Mouse (Mus musculus): ENCODE measurements around the gene Nptn. TPM values are rescaled to one million over a fixed set of nuclear protein-coding genes. Genes with fewer than 3 reads are reported as not detected.

Gene Nptn
- 288 TPM for polyA plus RNA-seq (2015; fragmentation: Illumina TruSeq; extraction: RNeasy Lipid Tissue Mini Kit (QIAGEN cat#74804); ENCODE audit: insufficient read depth, low replicate concordance)

GRCm38 (mm10) chr9:58581958-58582540 lies at the start of gene Nptn:
Gene Nptn (plus strand): TSS chr9:58582240.

GRCm38 (mm10) chr9:58554908-58555684 lies 26.9 kb upstream of the Nptn start, which contains the start of gene Cd276:
Gene Cd276 (minus strand): TSS chr9:58555437.

Other genes with a start within 250 kb of the Nptn start
- not detected for gene Tbc1d21, start 211.8 kb upstream of the Nptn start, polyA plus RNA-seq (2015; fragmentation: Illumina TruSeq; extraction: RNeasy Lipid Tissue Mini Kit (QIAGEN cat#74804); ENCODE audit: insufficient read depth, low replicate concordance)
- gene Insyn1, start 93.6 kb upstream of the Nptn start, polyA plus RNA-seq (2015; fragmentation: Illumina TruSeq; extraction: RNeasy Lipid Tissue Mini Kit (QIAGEN cat#74804); ENCODE audit: insufficient read depth, low replicate concordance) = 0.30 TPM
- 2.1 TPM for gene Cd276, start 26.8 kb upstream of the Nptn start, polyA plus RNA-seq (2015; fragmentation: Illumina TruSeq; extraction: RNeasy Lipid Tissue Mini Kit (QIAGEN cat#74804); ENCODE audit: insufficient read depth, low replicate concordance)
- 20.7 TPM for gene Rec114, start 161.7 kb downstream of the Nptn start, polyA plus RNA-seq (2015; fragmentation: Illumina TruSeq; extraction: RNeasy Lipid Tissue Mini Kit (QIAGEN cat#74804); ENCODE audit: insufficient read depth, low replicate concordance)
- not detected for gene Hcn4, start 241.2 kb downstream of the Nptn start, polyA plus RNA-seq (2015; fragmentation: Illumina TruSeq; extraction: RNeasy Lipid Tissue Mini Kit (QIAGEN cat#74804); ENCODE audit: insufficient read depth, low replicate concordance)